Mouse (Mus musculus) CH12.LX (cell line): ENCODE results near the gene Cdk2ap1. TPM values are rescaled to one million over a fixed set of nuclear protein-coding genes. Genes with fewer than 3 reads are reported as not detected.

Source experiments
- DNase-seq: peaks from one replicate; pipeline ENCODE4 v3.0.0-alpha.2; 2013; ENCODE audit errors: extremely low read depth
- H3K27ac ChIP-seq: 2 replicates; pipeline ENCODE4 v1.5.1; 2012; ENCODE audit warnings: low read depth, mild to moderate bottlenecking, control low read depth, moderate library complexity; ENCODE audit not compliant: insufficient read depth
- H3K27me3 ChIP-seq: replicated peaks from 2 replicates; pipeline ENCODE3; 2012; ENCODE audit warnings: inconsistent platforms
- H3K36me3 ChIP-seq, 2 experiments: replicated peaks in 1 of 2; 2 replicates each; pipeline versions ENCODE3 to v1.6.1; 2012; ENCODE audit warnings: inconsistent platforms in 1 of 2, low read length in 1 of 2, mild to moderate bottlenecking in 1 of 2, mixed read lengths in 1 of 2, moderate library complexity in 1 of 2; ENCODE audit not compliant: control insufficient read depth in 1 of 2, insufficient read depth in 1 of 2
- H3K4me1 ChIP-seq, 2 experiments: 2 replicates each; pipeline ENCODE4 v1.6.1; 2012; ENCODE audit warnings: inconsistent platforms in 1 of 2, moderate library complexity in 1 of 2; ENCODE audit not compliant: insufficient read depth in 2 of 2, control insufficient read depth in 1 of 2
- H3K4me2 ChIP-seq: 2 replicates; pipeline ENCODE4 v1.6.1; 2012; ENCODE audit warnings: low read depth, mild to moderate bottlenecking, control low read depth; ENCODE audit not compliant: poor library complexity, insufficient read depth, severe bottlenecking
- H3K4me3 ChIP-seq, 3 experiments: fragments of 150-350 bp in 1 of 3; sonication (generic) in 1 of 3; replicated peaks in 1 of 3; 2 replicates each; pipeline versions ENCODE3 to v1.5.1; 2011 to 2012; ENCODE audit warnings: low read depth in 2 of 3, low read length in 2 of 3, mild to moderate bottlenecking in 2 of 3, moderate library complexity in 2 of 3, control low read depth in 1 of 3, improper control_type of control experiment in 1 of 3, inconsistent platforms in 1 of 3, mixed read lengths in 1 of 3; ENCODE audit not compliant: poor library complexity in 1 of 3
- H3K79me2 ChIP-seq: replicated peaks from 2 replicates; pipeline ENCODE4 v1.6.1; 2012; ENCODE audit warnings: mild to moderate bottlenecking, moderate library complexity; ENCODE audit not compliant: control insufficient read depth, poor library complexity, insufficient read depth, severe bottlenecking; ENCODE audit errors: extremely low read depth
- H3K9ac ChIP-seq: 2 replicates; pipeline ENCODE4 v1.6.1; 2012; ENCODE audit warnings: low read depth, mild to moderate bottlenecking, control low read depth, moderate library complexity; ENCODE audit not compliant: insufficient read depth
- H3K9me3 ChIP-seq: replicated peaks from 2 replicates; pipeline ENCODE3; 2012; ENCODE audit warnings: low read length, inconsistent platforms, mixed read lengths
- CHD1 ChIP-seq: IDR thresholded peaks from 2 replicates; pipeline ENCODE4 v1.6.1; 2012; ENCODE audit warnings: low read depth, low read length, improper control_type of control experiment, inconsistent platforms
- CTCF ChIP-seq, 2 experiments: IDR thresholded peaks in 1 of 2; conservative IDR thresholded peaks in 1 of 2; 2 replicates each; pipeline ENCODE4 v1.5.1; 2011 to 2012; ENCODE audit warnings: low read depth in 2 of 2, low read length in 2 of 2, improper control_type of control experiment in 1 of 2, inconsistent platforms in 1 of 2, mild to moderate bottlenecking in 1 of 2, moderate library complexity in 1 of 2
- E2F4 ChIP-seq: IDR thresholded peaks from 2 replicates; pipeline ENCODE4 v1.6.1; 2011; ENCODE audit warnings: low read depth, low read length, improper control_type of control experiment; ENCODE audit not compliant: insufficient replicate concordance
- HCFC1 ChIP-seq: IDR thresholded peaks from 2 replicates; pipeline ENCODE4 v1.6.1; 2012; ENCODE audit warnings: low read depth, mild to moderate bottlenecking, inconsistent platforms, low read length, improper control_type of control experiment
- JUN ChIP-seq: IDR thresholded peaks from 2 replicates; pipeline ENCODE4 v1.6.1; 2011; ENCODE audit warnings: low read depth, mild to moderate bottlenecking, low read length, improper control_type of control experiment, moderate library complexity; ENCODE audit not compliant: insufficient read depth
- JUND ChIP-seq: conservative IDR thresholded peaks from 2 replicates; pipeline ENCODE4 v1.6.1; 2011; ENCODE audit warnings: low read depth, low read length, improper control_type of control experiment
- KAT2A ChIP-seq: IDR thresholded peaks from 2 replicates; pipeline ENCODE4 v1.6.1; 2012; ENCODE audit warnings: low read length, improper control_type of control experiment, inconsistent platforms; ENCODE audit not compliant: insufficient replicate concordance
- MAFK ChIP-seq: IDR thresholded peaks from 2 replicates; pipeline ENCODE4 v1.6.1; 2011; ENCODE audit warnings: low read length, improper control_type of control experiment; ENCODE audit not compliant: insufficient replicate concordance
- MAX ChIP-seq: IDR thresholded peaks from 2 replicates; pipeline ENCODE4 v1.6.1; 2011; ENCODE audit warnings: low read length, improper control_type of control experiment
- MAZ ChIP-seq: IDR thresholded peaks from 2 replicates; pipeline ENCODE4 v1.6.1; 2012; ENCODE audit warnings: low read depth, mild to moderate bottlenecking, inconsistent platforms, low read length, improper control_type of control experiment, moderate library complexity
- NELFE ChIP-seq: IDR thresholded peaks from 2 replicates; pipeline ENCODE4 v1.6.1; 2011; ENCODE audit warnings: low read depth, low read length, improper control_type of control experiment
- PAX5 ChIP-seq: IDR thresholded peaks from 2 replicates; pipeline ENCODE4 v1.6.1; 2012; ENCODE audit warnings: low read length, inconsistent platforms, mixed read lengths
- POLR2AphosphoS2 ChIP-seq: IDR thresholded peaks from 2 replicates; pipeline ENCODE4 v1.6.1; 2011; ENCODE audit warnings: low read depth, low read length, improper control_type of control experiment
- RAD21 ChIP-seq: IDR thresholded peaks from 2 replicates; pipeline ENCODE4 v1.6.1; 2011; ENCODE audit warnings: low read depth, mild to moderate bottlenecking, low read length, improper control_type of control experiment, moderate library complexity
- SMC3 ChIP-seq: IDR thresholded peaks from 2 replicates; pipeline ENCODE4 v1.6.1; 2011; ENCODE audit warnings: low read depth, low read length, improper control_type of control experiment
- TBP ChIP-seq: conservative IDR thresholded peaks from 2 replicates; pipeline ENCODE4 v1.6.1; 2011; ENCODE audit warnings: low read depth, low read length, improper control_type of control experiment
- UBTF ChIP-seq: IDR thresholded peaks from 2 replicates; pipeline ENCODE4 v1.6.1; 2012; ENCODE audit warnings: low read depth, mild to moderate bottlenecking, inconsistent platforms, low read length, improper control_type of control experiment, moderate library complexity
- USF2 ChIP-seq: conservative IDR thresholded peaks from 2 replicates; pipeline ENCODE4 v1.6.1; 2011; ENCODE audit warnings: low read depth, low read length, improper control_type of control experiment
- ZNF384 ChIP-seq: IDR thresholded peaks from 2 replicates; pipeline ENCODE4 v1.6.1; 2012; ENCODE audit warnings: low read depth, low read length, improper control_type of control experiment, inconsistent platforms
- dilution Hi-C: fragments of 300-500 bp; cut with MboI; formaldehyde crosslinking; loops from 2 replicates; pipeline ENCODE4 v1.14.3; 2020; ENCODE audit warnings: low sequenced_read_pairs; ENCODE audit not compliant: extremely low pct_unique_long_range_greater_than_20kb, extremely low pct_ligation_motif_present
- in situ Hi-C: fragments of 300-500 bp; cut with MboI; formaldehyde crosslinking; loops from 3 replicates; pipeline ENCODE4 v1.14.3; 2019; ENCODE audit warnings: low sequenced_read_pairs, low pct_ligation_motif_present, low pct_unique_long_range_greater_than_20kb, mixed read lengths
- polyA plus RNA-seq: library from polyadenylated mRNA; unstranded; fragments of >175 nt; gene quantifications from 2 replicates; pipeline ENCODE4 v1.2.1, GENCODE M21; 2012; ENCODE audit warnings: low read depth; ENCODE audit not compliant: insufficient read length
- total RNA-seq, 2 experiments: library from RNA; depleted of rRNA; stranded (reverse); fragments of 300-350 nt in 1 of 2; fragments of >200 nt in 1 of 2; gene quantifications; 2 replicates each; pipeline ENCODE4 v1.2.3; 2012 to 2014

The Cdk2ap1 gene
- total and polyA plus RNA-seq, 3 experiments: 90.4 to 323 (median 179) TPM

- DNase-seq: no peak
- Histone ChIP-seq H3K9me3 (no peaks in the 10 kb centered on the region), H3K9ac (no peak overlapping the region), H3K79me2 (no peaks in the 10 kb centered on the region), H3K4me3 (no peak overlapping the region), H3K36me3 (peaks cover 2 to 17% of the 10 kb centered on the region in 2 experiments), H3K27ac (no peak overlapping the region), H3K4me2 (no peak overlapping the region), H3K4me1 (peaks cover 0 to 8% of the 10 kb centered on the region in 2 experiments; a peak in 1 of 4 replicates), H3K27me3 (no peaks in the 10 kb centered on the region)
- TF ChIP-seq TBP (no peak), JUN (no peak), MAFK (no peak), UBTF (no peak), E2F4 (no peak), POLR2AphosphoS2 (no peak), ZNF384 (no peak), MAX (no peak), NELFE (no peak), JUND (no peak), USF2 (no peak), PAX5 (no peak), KAT2A (no peak), HCFC1 (no peak)
- in situ Hi-C loops (no loop called here), dilution Hi-C loops (no loop called here)
These were observed 1.5 kb upstream of the Cdk2ap1 start for GRCm38 (mm10) chr5:124364173-124364918.

- Histone ChIP-seq H3K4me1 (no peaks in the 10 kb centered on the region), H3K4me2 (no peak overlapping the region), H3K4me3 (no peak overlapping the region), H3K79me2 (peaks cover 4% of the 10 kb centered on the region), H3K9me3 (no peaks in the 10 kb centered on the region), H3K9ac (no peak overlapping the region), H3K36me3 (no peaks in the 10 kb centered on the region), H3K27ac (no peak overlapping the region), H3K27me3 (no peaks in the 10 kb centered on the region)
- dilution Hi-C loops (no loop called here), in situ Hi-C loops (loop anchor here (10.0 kb wide), 1 partner anchor 195 kb away; the partner anchor contains the start of gene Ddx55)
- TF ChIP-seq RAD21: peak; percentile 54
- peak in 1 of 2 experiments; percentile 68; a peak in 3 of 4 replicates for TF ChIP-seq CTCF (conservative IDR thresholded peaks at IDR 0.05 in 1 of 2, IDR thresholded peaks at IDR 0.05 in 1 of 2; ENCODE audit: low read depth in 2 of 2, low read length in 2 of 2)
- peak; percentile 52 for TF ChIP-seq SMC3
- no peak for TF ChIP-seq CHD1
- TF ChIP-seq MAZ: no peak
- DNase-seq: no peak
These were observed 3.2 kb downstream of the Cdk2ap1 start for GRCm38 (mm10) chr5:124359641-124360040.
